In genomic region chr1:73084946-73085345, GRCm38 (mm10) we compare ENCODE assay signal across 25 mouse cellular contexts.
"Had no signal": no experiment of that assay in that cellular context is flagged by ENCODE, and none has a peak within 500 bp of the region (broad histone marks: within the 10 kb centered on the region; RNA-seq: fewer than 3 reads in every experiment).

No protein-coding gene starts in this region.

- H3K9ac ChIP-seq: heart, embryonic 13.5 days; heart, embryonic 15.5 days; hindbrain, embryonic 13.5 days; hindbrain, embryonic 15.5 days; kidney, embryonic 15.5 days; limb, embryonic 13.5 days; limb, embryonic 15.5 days; liver, embryonic 13.5 days had no signal

- H3K27me3 ChIP-seq: heart, embryonic 13.5 days; heart, embryonic 15.5 days; hindbrain, embryonic 13.5 days; hindbrain, embryonic 15.5 days; kidney, embryonic 15.5 days; limb, embryonic 13.5 days; limb, embryonic 15.5 days had no signal

- H3K4me2 ChIP-seq: heart, embryonic 11.5 days; heart, embryonic 13.5 days; heart, embryonic 15.5 days; hindbrain, embryonic 13.5 days; hindbrain, embryonic 15.5 days; kidney, embryonic 15.5 days; limb, embryonic 13.5 days; limb, embryonic 15.5 days; liver, embryonic 11.5 days; liver, embryonic 13.5 days had no signal

- H3K27ac ChIP-seq: heart, embryonic 13.5 days; heart, embryonic 15.5 days; hindbrain, embryonic 13.5 days; hindbrain, embryonic 15.5 days; hindbrain, postnatal 0 days; kidney, embryonic 15.5 days; kidney, postnatal 0 days; limb, embryonic 13.5 days; limb, embryonic 15.5 days; liver, embryonic 13.5 days had no signal

- DNase-seq: gastrocnemius, postnatal 14 days; gastrocnemius, postnatal 36 days; heart, adult 18-20 months; heart, postnatal 36 days; kidney, adult 11 months; kidney, adult 2 months; kidney, adult 9 months; kidney, postnatal 14 days; kidney, postnatal 36 days; layer of hippocampus, adult 9-11 months; layer of hippocampus, postnatal 36 days; left cerebral cortex, postnatal 4 days; liver, embryonic 13.5 days had no signal

- H3K36me3 ChIP-seq: heart, embryonic 13.5 days; heart, embryonic 15.5 days; hindbrain, embryonic 13.5 days; hindbrain, embryonic 15.5 days; kidney, embryonic 15.5 days; limb, embryonic 13.5 days; limb, embryonic 15.5 days; liver, embryonic 13.5 days had no signal

- H3K4me3 ChIP-seq: heart, embryonic 13.5 days; heart, embryonic 15.5 days; hindbrain, embryonic 13.5 days; hindbrain, embryonic 15.5 days; kidney, embryonic 15.5 days; limb, embryonic 13.5 days; limb, embryonic 15.5 days; liver, embryonic 13.5 days had no signal

- ATAC-seq: hindbrain, postnatal 0 days; intestine, embryonic 16.5 days had no signal

- H3K9me3 ChIP-seq: heart, embryonic 13.5 days; heart, embryonic 15.5 days; hindbrain, embryonic 13.5 days; hindbrain, embryonic 15.5 days; kidney, embryonic 15.5 days; limb, embryonic 13.5 days; limb, embryonic 15.5 days; liver, embryonic 13.5 days had no signal

- H3K4me1 ChIP-seq: liver, embryonic 13.5 days had no signal
